Mouse (Mus musculus): ENCODE measurements at regions not wholly inside any gene's neighbourhood (a gene's known extent, or its start where the extent isn't known, plus 50 kb on each side); places are given as distances from the start of the nearest gene placed in this dataset.

GRCm38 (mm10) chr6:134343606-134343901, 52.6 kb upstream of the Bcl2l14 start:
- Histone ChIP-seq H3K36me3 (ENCODE audit: control insufficient read depth, insufficient read depth, low read length, poor library complexity, severe bottlenecking) (no peaks in the 10 kb centered on the region), H3K4me1 (ENCODE audit: control insufficient read depth in 2 of 2, insufficient read depth in 2 of 2, low read length in 2 of 2, poor library complexity in 1 of 2) (0 out of 4 replicates have a peak, but pooled peaks cover 0 to 2% of the 10 kb centered on the region in 2 experiments), H3K9ac (ENCODE audit: insufficient read depth, low read depth, low read length, poor library complexity, severe bottlenecking) (no peak overlapping the region), H3K27ac (ENCODE audit: insufficient read depth, low read depth, low read length, poor library complexity, severe bottlenecking) (no peak overlapping the region), H3K4me3 (ENCODE audit: insufficient read depth in 1 of 2, low read depth in 1 of 2, low read length in 2 of 2, poor library complexity in 1 of 2, severe bottlenecking in 1 of 2) (no peak overlapping the region), H3K9me3 (ENCODE audit: control insufficient read depth, insufficient read depth, low read depth, low read length) (no peaks in the 10 kb centered on the region)
- in situ Hi-C loops (cut with MboI; ENCODE audit: low sequenced_read_pairs in 2 of 2, unreplicated experiment in 2 of 2) = no loop called here
- TF ChIP-seq ZC3H11A (IDR thresholded peaks at IDR 0.05; ENCODE audit: borderline replicate concordance, low read depth, low read length) (no peak), MAFK (IDR thresholded peaks at IDR 0.05; ENCODE audit: insufficient read depth, low read depth, low read length) (no peak), CHD2 (IDR thresholded peaks at IDR 0.05; ENCODE audit: low read depth, low read length) (no peak), HCFC1 (IDR thresholded peaks at IDR 0.05; ENCODE audit: borderline replicate concordance, insufficient read depth, low read length) (no peak), ZNF384 (IDR thresholded peaks at IDR 0.05; ENCODE audit: low read depth, low read length) (no peak)
- no peak for DNase-seq (ENCODE audit: low read depth, low spot score)

Measured in ES-E14 (cell line).